Mouse (Mus musculus) kidney, adult 10 weeks (tissue): ENCODE results near the gene Pygb. TPM values are rescaled to one million over a fixed set of nuclear protein-coding genes. Genes with fewer than 3 reads are reported as not detected.

Experiments used
- polyA plus RNA-seq: library from polyadenylated mRNA; stranded (reverse); fragments of 350-450 nt; fragmentation: Illumina TruSeq; extraction: RNeasy Lipid Tissue Mini Kit (QIAGEN cat#74804); gene quantifications from one replicate; pipeline ENCODE4 v1.2.3, GENCODE M21; 2014; ENCODE audit warnings: low read depth, low replicate concordance

The Pygb gene
- 5.2 TPM for polyA plus RNA-seq

GRCm38 (mm10) chr2:150786251-150787180 is at the start of gene Pygb:
Gene Pygb (plus strand): TSS chr2:150786735.

GRCm38 (mm10) chr2:150748854-150749253 is 37.7 kb upstream of the Pygb start, which contains the start of gene Entpd6:
Gene Entpd6 (plus strand): TSS chr2:150749042.

Other genes starting within 250 kb of the Pygb start
- not detected for gene Cst7, start 216.3 kb upstream of the Pygb start, polyA plus RNA-seq
- 220 TPM for gene Apmap, start 178.2 kb upstream of the Pygb start, polyA plus RNA-seq
- 186 TPM for gene Acss1, start 118.2 kb upstream of the Pygb start, polyA plus RNA-seq
- not detected for gene Vsx1, start 97.4 kb upstream of the Pygb start, polyA plus RNA-seq
- 1.1 TPM for gene Entpd6, start 37.7 kb upstream of the Pygb start, polyA plus RNA-seq
- 69.4 TPM for gene Abhd12, start 118.0 kb downstream of the Pygb start, polyA plus RNA-seq
- gene Gins1, start 118.7 kb downstream of the Pygb start, polyA plus RNA-seq = 2.5 TPM